Mouse (Mus musculus) heart, postnatal 0 days (tissue): ENCODE measurements around the gene Trmt1.

Experiments used
- CTCF ChIP-seq: IDR thresholded peaks from 2 replicates; pipeline ENCODE4 v1.5.1; 2016; ENCODE audit warnings: antibody characterized with exemption, control low read depth, low read depth
- EP300 ChIP-seq: IDR thresholded peaks from 2 replicates; pipeline ENCODE4 v1.6.1; 2016; ENCODE audit warnings: antibody characterized with exemption, low read depth

GRCm38 (mm10) chr8:84722850-84723570, 36.9 kb downstream of the Trmt1 start, which contains the start of gene G430095P16Rik:
- peak; percentile 32; the same call in 1 of the 2 replicates for TF ChIP-seq CTCF
- peak; percentile 51; the same call in 1 of the 2 replicates for TF ChIP-seq EP300
